Mouse (Mus musculus): ENCODE results near the gene Ptgds.
A peak's percentile ranks its signal among the peaks of the same experiment; 100 is the strongest.

The Ptgds gene

GRCm38 (mm10) chr2:25441067-25441466, 28.8 kb downstream of the Ptgds start:
- DNase-seq, result no peak

GRCm38 (mm10) chr2:25436286-25436820, 33.5 kb downstream of the Ptgds start:
- DNase-seq, result no peak

GRCm38 (mm10) chr2:25434292-25434691, 35.6 kb downstream of the Ptgds start:
- peak; percentile 94 for DNase-seq

DNA sequence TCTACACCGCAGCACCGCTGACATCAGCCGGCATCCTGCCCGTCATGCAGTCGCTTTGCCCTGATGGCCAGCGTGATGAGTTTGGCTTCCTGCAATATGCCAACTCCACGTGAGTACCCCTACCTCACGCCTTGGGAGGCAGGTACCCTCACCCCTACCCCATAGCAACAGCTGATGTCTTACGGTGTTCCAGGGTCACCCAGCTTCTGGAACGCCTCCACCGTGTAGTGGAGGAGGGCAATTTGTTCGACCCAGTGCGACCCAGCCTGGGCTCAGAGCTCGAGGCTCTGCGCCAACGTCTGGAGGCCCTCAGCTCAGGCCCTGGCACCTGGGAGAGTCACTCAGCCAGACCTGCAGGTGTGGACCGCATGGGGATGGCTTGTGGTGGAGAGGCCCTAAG, 36.7 kb downstream of the Ptgds start:
- no peak for DNase-seq

DNA sequence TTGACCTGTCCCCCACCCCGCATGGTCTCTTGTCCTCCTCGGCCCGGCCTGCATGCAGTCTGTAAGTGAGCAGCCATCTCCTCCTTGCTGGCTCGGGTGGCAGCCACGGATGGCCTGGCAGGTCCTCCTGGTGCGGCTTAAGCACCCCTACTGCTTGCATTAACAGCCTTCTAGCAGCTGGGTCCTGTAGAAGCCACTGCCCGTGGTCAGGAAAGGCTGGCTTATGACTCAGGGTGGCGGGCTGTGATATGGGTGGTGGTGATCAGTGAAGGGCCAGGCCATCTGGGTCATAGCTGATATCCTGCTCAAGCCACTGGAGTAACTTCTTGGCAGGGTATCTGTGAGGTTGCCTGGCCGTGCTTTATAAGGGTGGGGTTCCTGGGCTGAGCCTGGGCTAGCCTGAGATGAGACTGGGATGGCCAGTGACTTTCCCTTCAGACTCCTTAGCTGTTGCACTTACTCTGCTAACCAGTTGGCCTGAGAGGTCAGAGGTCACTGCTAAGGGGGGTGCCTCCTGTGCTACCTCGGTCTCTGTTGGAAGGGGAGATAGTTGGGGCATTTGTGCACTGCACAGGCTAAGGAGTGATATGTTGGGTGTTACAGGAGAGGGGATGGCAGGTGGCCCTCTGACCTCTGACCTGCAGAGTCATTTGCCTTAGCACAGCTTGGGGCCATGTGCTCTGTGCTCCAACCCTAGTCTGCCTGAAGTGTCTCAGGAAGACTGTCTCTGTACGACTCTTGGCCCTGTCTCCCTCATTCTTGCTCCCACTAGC, 37.3 kb downstream of the Ptgds start:
- no peak for DNase-seq

- no peak for DNase-seq
Measured at GRCm38 (mm10) chr2:25431308-25431855, 38.5 kb downstream of the Ptgds start.

DNA sequence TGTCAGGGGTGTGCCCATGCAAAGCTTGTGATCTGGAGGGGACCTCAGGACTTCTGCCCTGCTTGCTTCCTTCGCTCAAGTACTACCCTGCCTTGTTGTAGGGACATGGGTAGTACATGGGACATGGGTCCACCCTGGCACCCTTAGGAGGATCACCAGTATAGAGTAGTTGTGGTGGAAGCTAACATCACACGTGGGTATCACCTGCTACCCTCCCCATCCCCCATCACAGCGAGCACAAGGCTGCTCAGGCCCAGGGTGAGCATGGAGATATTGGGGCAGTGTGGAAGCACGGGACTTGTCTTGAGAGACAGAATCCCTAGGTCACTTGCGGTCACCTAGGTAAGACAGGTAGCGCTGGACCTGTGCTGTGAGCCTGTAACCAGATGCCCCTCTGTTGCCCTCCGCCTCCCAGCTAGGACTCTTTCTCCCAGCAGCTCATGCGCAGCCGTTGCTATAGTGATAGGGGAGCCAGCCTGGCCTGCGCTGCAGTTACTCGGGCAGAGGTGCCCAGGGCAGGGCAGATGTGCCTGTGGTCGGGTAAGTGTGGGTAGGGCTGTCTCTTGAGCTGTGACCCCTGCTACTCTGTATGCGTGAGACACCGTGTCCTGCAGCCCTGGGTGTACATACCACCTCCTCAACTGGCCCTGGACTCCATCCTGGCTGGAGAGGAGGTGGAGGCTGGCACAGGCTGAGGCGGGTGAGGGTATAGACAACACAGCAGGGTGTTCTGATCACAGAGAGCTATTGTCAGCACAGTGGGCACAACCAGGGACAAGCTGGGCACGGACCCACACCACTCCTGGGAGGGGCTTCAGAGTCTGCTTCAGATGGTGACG, 39.2 kb downstream of the Ptgds start:
- DNase-seq, result peak; percentile 50

GRCm38 (mm10) chr2:25429435-25430180, 40.2 kb downstream of the Ptgds start:
- DNase-seq, result peak; percentile 77

- DNase-seq, result peak; percentile 96
Measured at GRCm38 (mm10) chr2:25428442-25429236, 41.2 kb downstream of the Ptgds start, which contains the start of gene Abca2. Gene Abca2, plus strand, starts transcription at chr2:25428703.

- DNase-seq, result no peak
Measured at GRCm38 (mm10) chr2:25427256-25427655, 42.6 kb downstream of the Ptgds start.

GRCm38 (mm10) chr2:25426721-25427191, 43.1 kb downstream of the Ptgds start:
- DNase-seq, result peak; percentile 80

DNA sequence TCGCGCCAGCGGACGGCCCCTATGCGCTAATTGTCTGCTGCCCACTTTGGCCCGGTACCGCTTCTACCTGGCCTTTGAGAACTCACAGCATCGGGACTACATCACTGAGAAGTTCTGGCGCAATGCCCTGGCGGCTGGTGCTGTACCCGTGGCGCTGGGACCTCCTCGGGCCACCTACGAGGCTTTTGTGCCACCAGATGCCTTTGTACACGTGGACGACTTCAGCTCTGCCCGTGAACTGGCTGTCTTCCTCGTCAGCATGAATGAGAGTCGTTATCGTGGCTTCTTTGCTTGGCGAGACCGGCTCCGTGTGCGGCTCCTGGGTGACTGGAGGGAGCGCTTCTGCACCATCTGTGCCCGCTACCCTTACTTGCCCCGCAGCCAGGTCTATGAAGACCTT, 44.4 kb downstream of the Ptgds start:
- DNase-seq, result peak; percentile 54

GRCm38 (mm10) chr2:25423626-25424025, 46.2 kb downstream of the Ptgds start:
- DNase-seq, result no peak

- DNase-seq, result no peak
Measured at GRCm38 (mm10) chr2:25422587-25423410, 47.0 kb downstream of the Ptgds start, which contains the start of gene Fut7. Gene Fut7, plus strand, starts transcription at chr2:25423267.

DNA sequence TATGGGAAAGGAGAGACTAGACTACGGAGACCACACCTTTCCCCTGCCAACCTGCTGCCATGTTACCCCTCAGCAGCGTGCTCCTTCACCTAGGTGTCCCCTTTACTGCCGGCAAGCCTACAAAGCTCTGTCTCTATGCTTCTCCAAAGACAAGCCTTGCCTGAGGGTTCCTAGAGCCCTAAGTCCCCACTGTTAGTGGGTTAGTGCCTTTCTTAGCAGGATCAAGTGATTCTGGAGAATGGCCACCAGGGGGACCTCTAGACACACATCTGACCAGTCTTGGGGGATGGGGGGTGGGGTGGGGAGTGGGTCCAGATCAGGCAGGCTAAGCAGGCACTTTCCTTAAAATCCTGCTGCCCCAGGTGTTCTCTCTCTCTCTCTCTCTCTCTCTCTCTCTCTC, 48.0 kb downstream of the Ptgds start:
- DNase-seq, result peak; percentile 61

GRCm38 (mm10) chr2:25417426-25417825, 52.4 kb downstream of the Ptgds start:
- peak; percentile 8 for DNase-seq

All from cerebellum, adult 8-10 months (tissue).